Mouse (Mus musculus) stomach, postnatal 0 days (tissue): ENCODE data around the gene Dnajc8. TPM values are rescaled to one million over a fixed set of nuclear protein-coding genes. Genes with fewer than 3 reads are reported as not detected.

Experiments used
- ATAC-seq: fragments of 200-750 bp; cut with Nextera tagmentation; 2 replicates; pipeline ENCODE4 v1.8.0; 2017; ENCODE audit not compliant: low FRiP score, low TSS enrichment
- DNase-seq: peaks from one replicate; pipeline ENCODE4 v3.0.0-alpha.2; 2016; ENCODE audit warnings: low spot score
- H3K27ac ChIP-seq: fragments of 300-500 bp; sonication (generic); replicated peaks from 2 replicates; pipeline ENCODE4 v1.5.1; 2014; ENCODE audit warnings: mild to moderate bottlenecking, control low read depth
- H3K27me3 ChIP-seq: fragments of 300-500 bp; sonication (generic); 2 replicates; pipeline ENCODE4 v1.6.1; 2014; ENCODE audit warnings: low read length; ENCODE audit not compliant: control insufficient read depth, insufficient read depth
- H3K36me3 ChIP-seq: fragments of 300-500 bp; sonication (generic); 2 replicates; pipeline ENCODE4 v1.6.1; 2014; ENCODE audit warnings: low read length, mixed read lengths; ENCODE audit not compliant: control insufficient read depth, insufficient read depth
- H3K4me1 ChIP-seq: fragments of 300-500 bp; sonication (generic); replicated peaks from 2 replicates; pipeline ENCODE4 v1.6.1; 2014; ENCODE audit warnings: antibody characterized with exemption; ENCODE audit not compliant: control insufficient read depth, insufficient read depth
- H3K4me2 ChIP-seq: fragments of 300-500 bp; sonication (generic); replicated peaks from 2 replicates; pipeline ENCODE4 v1.6.1; 2014; ENCODE audit warnings: low read depth, mild to moderate bottlenecking, control low read depth, moderate library complexity
- H3K4me3 ChIP-seq: fragments of 300-500 bp; sonication (generic); 2 replicates; pipeline ENCODE4 v1.5.1; 2014; ENCODE audit warnings: low read depth, low read length, control low read depth
- H3K9ac ChIP-seq: fragments of 300-500 bp; sonication (generic); 2 replicates; pipeline ENCODE4 v1.6.1; 2014; ENCODE audit warnings: mild to moderate bottlenecking, low read length, control low read depth, mixed read lengths
- H3K9me3 ChIP-seq: fragments of 300-500 bp; sonication (generic); 2 replicates; pipeline ENCODE4 v1.6.1; 2016; ENCODE audit warnings: low read length; ENCODE audit not compliant: control insufficient read depth
- CTCF ChIP-seq: IDR thresholded peaks from 2 replicates; pipeline ENCODE4 v1.5.1; 2016; ENCODE audit warnings: antibody characterized with exemption, low read depth, mild to moderate bottlenecking, moderate library complexity
- EP300 ChIP-seq: optimal IDR thresholded peaks from 2 replicates; pipeline ENCODE3; 2016; ENCODE audit warnings: antibody characterized with exemption
- WGBS: fragments of 180-500 bp; shearing (Covaris S2); extraction: QIAGEN DNeasy Blood & Tissue Kit; methylation state at CpG from one replicate; pipeline ENCODE4 v1.1.7; 2014; 5-methylcytosine and 5-hydroxymethylcytosine counted together
- polyA plus RNA-seq: library from polyadenylated mRNA; unstranded; fragments of >200 nt; fragmentation: Nextera tagmentation; extraction: Ambion mirVana; gene quantifications from 2 replicates; pipeline ENCODE4 v1.2.1, GENCODE M21; 2015

The Dnajc8 gene
- polyA plus RNA-seq, 1 experiment from 2014 or later = 103 TPM

DNA sequence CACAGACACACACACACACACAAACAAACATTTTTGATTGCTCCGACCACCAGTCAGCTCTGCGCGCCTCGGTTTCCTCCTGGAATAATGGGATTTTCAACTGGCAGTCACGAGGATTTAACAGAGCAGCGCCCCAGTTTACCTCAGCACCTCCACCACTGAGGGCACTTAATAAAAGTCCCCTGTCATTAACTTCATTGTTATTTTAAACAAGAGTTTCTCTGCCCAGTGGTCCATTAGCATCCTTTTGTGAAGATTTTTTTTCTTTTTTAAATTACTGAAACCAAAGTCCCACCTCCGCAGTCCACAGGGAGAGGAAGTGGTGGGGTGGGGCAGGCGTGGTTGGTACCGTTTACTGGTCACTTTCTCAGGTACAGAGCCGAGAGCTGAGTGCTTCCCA, 29.6 kb upstream of the Dnajc8 start:
- Histone ChIP-seq H3K9ac (no peak overlapping the region), H3K27me3 (no peaks in the 10 kb centered on the region), H3K4me1 (no peaks in the 10 kb centered on the region), H3K4me2 (no peak overlapping the region), H3K9me3 (no peaks in the 10 kb centered on the region), H3K27ac (no peak overlapping the region), H3K4me3 (no peak overlapping the region), H3K36me3 (no peaks in the 10 kb centered on the region)
- no peak for ATAC-seq
- no peak for DNase-seq
- no peak for TF ChIP-seq EP300
- TF ChIP-seq CTCF = no peak
- 65% methylated on average over 10 of the region's 10 CpGs for WGBS

DNA sequence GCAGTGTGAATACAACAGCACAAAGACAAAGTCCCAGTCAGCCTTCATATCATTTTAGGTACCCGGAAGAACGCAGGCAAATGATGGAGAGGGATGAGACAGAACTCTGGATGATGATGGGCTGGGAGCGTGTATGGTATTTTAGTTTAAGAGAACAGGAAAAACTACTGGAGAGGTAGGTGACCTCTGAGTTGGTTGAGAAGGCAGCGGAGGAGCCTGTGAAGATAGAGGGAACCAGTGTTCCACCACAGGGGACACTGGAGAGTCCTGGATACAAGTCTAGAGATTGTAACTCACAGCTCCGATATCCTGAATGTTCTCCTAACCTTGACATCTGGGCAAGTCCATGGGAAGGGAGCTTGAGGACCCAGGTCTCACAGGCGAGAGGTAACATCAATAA, 29.1 kb upstream of the Dnajc8 start:
- Histone ChIP-seq H3K4me1 (no peaks in the 10 kb centered on the region), H3K4me2 (no peak overlapping the region), H3K27me3 (no peaks in the 10 kb centered on the region), H3K36me3 (no peaks in the 10 kb centered on the region), H3K9me3 (no peaks in the 10 kb centered on the region), H3K9ac (no peak overlapping the region), H3K27ac (no peak overlapping the region), H3K4me3 (no peak overlapping the region)
- ATAC-seq (no peak), DNase-seq (no peak)
- WGBS = 82% methylated on average over 6 of the region's 6 CpGs
- TF ChIP-seq EP300 = no peak
- no peak for TF ChIP-seq CTCF

DNA sequence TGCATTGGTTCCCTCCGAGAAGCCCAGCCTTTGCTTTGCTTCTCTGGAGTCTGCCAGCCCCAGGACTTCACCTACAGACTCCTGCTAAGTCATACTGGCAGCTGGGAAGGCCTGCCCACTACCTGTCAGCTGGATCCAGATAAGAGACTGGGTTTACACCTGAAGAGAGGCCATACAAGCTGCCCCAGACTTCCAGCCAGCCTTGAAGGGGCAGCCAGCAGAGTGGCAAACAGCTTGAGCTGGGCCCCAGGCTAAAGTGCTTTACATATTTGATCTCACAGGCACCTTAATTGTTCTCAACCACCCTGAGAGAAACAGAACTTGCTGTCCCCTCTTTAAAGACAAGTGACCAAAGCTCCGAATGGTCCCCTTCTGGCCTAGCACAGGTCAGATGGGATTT, 28.1 kb upstream of the Dnajc8 start:
- Histone ChIP-seq H3K4me1 (no peaks in the 10 kb centered on the region), H3K36me3 (no peaks in the 10 kb centered on the region), H3K27me3 (no peaks in the 10 kb centered on the region), H3K27ac (peak overlapping the region; percentile 31; the same call in 1 of the 2 replicates), H3K4me3 (no peak overlapping the region), H3K9ac (no peak overlapping the region), H3K4me2 (0 out of 2 replicates have a peak overlapping the region, but pooled peaks have one; percentile 9), H3K9me3 (no peaks in the 10 kb centered on the region)
- no peak for TF ChIP-seq CTCF
- 58% methylated on average over 2 of the region's 2 CpGs for WGBS
- no peak for ATAC-seq
- DNase-seq = peak; percentile 68

DNA sequence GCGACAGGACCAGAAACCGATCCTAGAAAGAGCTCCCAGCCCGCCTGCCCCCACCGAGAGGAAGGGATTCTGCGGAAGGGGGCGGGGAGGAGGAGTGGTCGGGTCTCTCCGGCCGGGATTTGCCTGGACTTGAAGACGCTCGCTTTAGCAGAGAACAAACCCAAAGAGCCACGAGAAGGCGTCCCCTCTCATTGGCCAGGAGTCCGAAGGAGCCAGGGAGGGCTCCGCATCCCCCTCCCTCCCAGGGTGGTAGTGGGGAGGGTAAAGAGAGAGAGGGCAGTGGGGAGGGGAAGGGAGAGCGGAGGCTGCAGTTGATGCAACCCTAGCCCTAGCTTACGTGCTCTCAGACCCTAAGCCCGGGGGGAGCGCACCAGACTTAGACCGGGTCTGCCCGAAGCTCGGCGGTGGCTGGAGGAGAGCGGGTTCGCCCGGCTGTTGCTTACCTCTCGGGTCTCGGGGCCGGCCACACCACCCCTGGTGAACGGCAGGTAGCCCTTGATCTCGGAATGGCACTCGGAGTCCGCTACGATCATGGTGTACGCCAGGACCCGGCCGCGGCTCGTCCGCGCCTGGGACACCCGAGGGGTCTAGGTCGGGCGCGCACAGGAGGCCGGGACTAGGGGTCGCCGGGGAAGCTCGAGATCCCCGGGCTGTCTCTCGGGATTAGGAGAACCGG, 25.6 kb upstream of the Dnajc8 start:
- peak; percentile 72 for DNase-seq
- TF ChIP-seq EP300 = no peak
- H3K27ac ChIP-seq = peak overlapping the region; percentile 85
- no peaks in the 10 kb centered on the region for H3K27me3 ChIP-seq
- peak overlapping the region; percentile 64 for H3K4me2 ChIP-seq
- no peaks in the 10 kb centered on the region for H3K9me3 ChIP-seq
- peak; percentile 49 for ATAC-seq
- peak overlapping the region; percentile 76 for H3K9ac ChIP-seq
- peak overlapping the region; percentile 92 for H3K4me3 ChIP-seq
- no peaks in the 10 kb centered on the region for H3K36me3 ChIP-seq
- WGBS = under 1% methylated on average over 49 of the region's 52 CpGs
- H3K4me1 ChIP-seq = 0 out of 2 replicates have a peak, but pooled peaks cover 6% of the 10 kb centered on the region

DNA sequence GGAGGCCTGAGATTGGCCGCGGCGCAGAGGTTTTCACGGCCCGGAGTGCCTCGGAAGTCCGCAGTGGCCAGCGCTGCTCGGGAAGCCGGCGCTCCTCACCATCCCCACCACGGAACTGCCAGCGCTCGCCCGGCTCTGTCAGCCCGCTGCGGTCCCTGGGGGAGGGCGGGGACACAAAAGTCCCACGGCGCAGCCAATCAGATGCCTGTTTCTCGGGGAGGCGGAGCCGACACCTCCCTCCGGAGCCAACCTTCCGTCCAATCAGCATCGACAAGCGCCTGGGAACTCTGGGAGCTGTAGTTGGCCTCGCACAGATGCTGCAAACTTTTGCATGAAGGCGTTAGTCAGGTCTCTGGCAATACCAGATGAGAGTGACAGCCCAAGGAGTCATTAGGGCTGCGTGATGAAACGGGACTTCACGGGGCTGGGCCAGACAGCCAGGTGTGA, 25.0 kb upstream of the Dnajc8 start, which contains the start of gene Sesn2:
Sesn2 (minus strand) TSS at position 150 of the 447 bp plus-strand sequence.
- Histone ChIP-seq H3K9me3 (no peaks in the 10 kb centered on the region), H3K27ac (peak within 1 kb of the TSS; percentile 85), H3K4me3 (peak within 1 kb of the TSS; percentile 92), H3K9ac (peak within 1 kb of the TSS; percentile 76), H3K36me3 (no peaks in the 10 kb centered on the region), H3K4me1 (0 out of 2 replicates have a peak, but pooled peaks cover 6% of the 10 kb centered on the region), H3K27me3 (no peaks in the 10 kb centered on the region), H3K4me2 (peak within 1 kb of the TSS; percentile 64)
- DNase-seq (peak; percentile 98), ATAC-seq (peak; percentile 92)
- TF ChIP-seq CTCF (no peak; the same call in 1 of the 2 replicates), EP300 (no peak)
- under 1% methylated on average over 31 of the region's 32 CpGs for WGBS

DNA sequence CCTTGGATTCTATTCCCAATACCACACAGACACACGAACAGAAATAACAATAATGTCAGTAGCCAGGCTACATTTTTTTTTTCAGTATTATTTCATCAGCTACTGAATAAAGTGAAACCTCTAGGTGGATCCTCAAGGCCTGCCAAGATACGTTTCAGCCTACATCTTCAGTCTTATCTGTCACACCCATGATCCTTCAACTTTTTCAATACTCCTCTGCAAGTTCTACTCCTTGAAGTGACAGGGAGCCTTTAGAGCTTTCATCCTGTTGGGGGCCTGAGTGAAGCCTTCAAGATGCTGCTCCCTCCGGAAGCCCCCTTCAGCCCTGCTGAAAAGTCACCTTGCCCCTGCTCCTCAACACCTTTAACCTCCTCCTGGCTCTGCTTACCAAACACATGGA, 23.3 kb upstream of the Dnajc8 start:
- Histone ChIP-seq H3K9me3 (no peaks in the 10 kb centered on the region), H3K27me3 (no peaks in the 10 kb centered on the region), H3K36me3 (no peaks in the 10 kb centered on the region), H3K4me2 (no peak overlapping the region), H3K27ac (no peak overlapping the region), H3K9ac (no peak overlapping the region), H3K4me1 (0 out of 2 replicates have a peak, but pooled peaks cover 6% of the 10 kb centered on the region), H3K4me3 (no peak overlapping the region)
- TF ChIP-seq EP300 = no peak
- no peak for TF ChIP-seq CTCF
- ATAC-seq (no peak), DNase-seq (no peak)
- 72% methylated on average over 3 of the region's 3 CpGs for WGBS
